Mouse (Mus musculus) brown adipose tissue, adult 24 weeks (tissue): ENCODE measurements around the gene B3galnt1. TPM values are rescaled to one million over a fixed set of nuclear protein-coding genes. Genes with fewer than 3 reads are reported as not detected.
"Not testable (repeated sequence)": the region's sequence is repeated elsewhere in the genome, so short reads cannot be mapped to it uniquely, and the experiment has no call there.

ENCODE experiments used
- H3K27ac ChIP-seq: fragments of 200-500 bp; replicated peaks from 2 replicates; pipeline ENCODE4 v1.5.1; 2012; ENCODE audit warnings: low read depth, mild to moderate bottlenecking, low read length
- H3K4me1 ChIP-seq: fragments of 200-500 bp; 2 replicates; pipeline ENCODE4 v1.6.1; 2012; ENCODE audit warnings: low read length, mixed read lengths; ENCODE audit not compliant: control insufficient read depth, insufficient read depth, insufficient read length
- H3K4me3 ChIP-seq: fragments of 200-500 bp; 2 replicates; pipeline ENCODE4 v1.5.1; 2012; ENCODE audit warnings: low read depth, mild to moderate bottlenecking, low read length, moderate library complexity; ENCODE audit not compliant: insufficient read depth
- polyA plus RNA-seq: library from polyadenylated mRNA; stranded (reverse); fragments of >200 nt; gene quantifications from 2 replicates; pipeline ENCODE4 v1.2.4, GENCODE M21; 2012; ENCODE audit not compliant: missing spikeins, insufficient read depth, insufficient read length

Gene B3galnt1
- polyA plus RNA-seq, 1 experiment = 8.8 TPM

GRCm38 (mm10) chr3:69588101-69588760, 10.5 kb downstream of the B3galnt1 start:
- H3K4me3 ChIP-seq = no peak overlapping the region
- H3K27ac ChIP-seq = no peak overlapping the region
- H3K4me1 ChIP-seq = peaks cover 4% of the 10 kb centered on the region; the same call in 1 of the 2 replicates

- Histone ChIP-seq H3K4me3 (no peak overlapping the region), H3K27ac (no peak overlapping the region), H3K4me1 (peaks cover 4% of the 10 kb centered on the region; the same call in 1 of the 2 replicates)
These were observed 15.0 kb downstream of the B3galnt1 start for GRCm38 (mm10) chr3:69583798-69584197.

- no peaks in the 10 kb centered on the region for H3K4me1 ChIP-seq
- H3K27ac ChIP-seq = no peak overlapping the region
- no peak overlapping the region for H3K4me3 ChIP-seq
These were observed 20.0 kb downstream of the B3galnt1 start for GRCm38 (mm10) chr3:69578791-69579190.

GRCm38 (mm10) chr3:69576715-69577114, 22.0 kb downstream of the B3galnt1 start:
- Histone ChIP-seq H3K27ac (no peak overlapping the region), H3K4me3 (no peak overlapping the region), H3K4me1 (peaks cover 4% of the 10 kb centered on the region)

GRCm38 (mm10) chr3:69575577-69575976, 23.2 kb downstream of the B3galnt1 start:
- Histone ChIP-seq H3K4me1 (peaks cover 4% of the 10 kb centered on the region), H3K27ac (no peak overlapping the region), H3K4me3 (no peak overlapping the region)

GRCm38 (mm10) chr3:69572561-69572960, 26.2 kb downstream of the B3galnt1 start:
- Histone ChIP-seq H3K4me3 (no peak overlapping the region), H3K27ac (no peak overlapping the region), H3K4me1 (peaks cover 4% of the 10 kb centered on the region)

- not testable (repeated sequence) for H3K4me1 ChIP-seq, H3K4me3 ChIP-seq, H3K27ac ChIP-seq
These were observed 33.2 kb downstream of the B3galnt1 start for GRCm38 (mm10) chr3:69565586-69565985.

- peaks cover 11% of the 10 kb centered on the region for H3K4me1 ChIP-seq
- no peak overlapping the region for H3K4me3 ChIP-seq
- H3K27ac ChIP-seq = no peak overlapping the region
These were observed 35.4 kb downstream of the B3galnt1 start for GRCm38 (mm10) chr3:69563406-69563805.

- peaks cover 11% of the 10 kb centered on the region for H3K4me1 ChIP-seq
- no peak overlapping the region for H3K27ac ChIP-seq
- no peak overlapping the region for H3K4me3 ChIP-seq
These were observed 37.1 kb downstream of the B3galnt1 start for GRCm38 (mm10) chr3:69561686-69562085.

GRCm38 (mm10) chr3:69559975-69560330, 38.8 kb downstream of the B3galnt1 start:
- no peak overlapping the region for H3K27ac ChIP-seq
- peaks cover 15% of the 10 kb centered on the region for H3K4me1 ChIP-seq
- no peak overlapping the region for H3K4me3 ChIP-seq

GRCm38 (mm10) chr3:69559316-69559974, 39.3 kb downstream of the B3galnt1 start:
- Histone ChIP-seq H3K4me1 (peaks cover 15% of the 10 kb centered on the region), H3K27ac (no peak overlapping the region), H3K4me3 (no peak overlapping the region)

- Histone ChIP-seq H3K4me3 (no peak overlapping the region), H3K27ac (no peak overlapping the region), H3K4me1 (peaks cover 10% of the 10 kb centered on the region)
These were observed 42.5 kb downstream of the B3galnt1 start for GRCm38 (mm10) chr3:69556092-69556778.

GRCm38 (mm10) chr3:69555511-69555910, 43.2 kb downstream of the B3galnt1 start:
- Histone ChIP-seq H3K4me1 (peaks cover 10% of the 10 kb centered on the region), H3K4me3 (no peak overlapping the region), H3K27ac (no peak overlapping the region)

GRCm38 (mm10) chr3:69549602-69550001, 49.2 kb downstream of the B3galnt1 start:
- Histone ChIP-seq H3K27ac (no peak overlapping the region), H3K4me3 (no peak overlapping the region)

GRCm38 (mm10) chr3:69548704-69549455, 49.9 kb downstream of the B3galnt1 start:
- no peak overlapping the region for H3K4me3 ChIP-seq
- H3K27ac ChIP-seq = no peak overlapping the region
- H3K4me1 ChIP-seq = no peaks in the 10 kb centered on the region

More at GRCm38 (mm10) chr3:69549602-69550001, 49.2 kb downstream of the B3galnt1 start:
- H3K4me1 ChIP-seq = no peaks in the 10 kb centered on the region
